Mouse (Mus musculus) thymus, postnatal 14 days (tissue): ENCODE results near the gene Ercc4.
A peak's percentile ranks its signal among the peaks of the same experiment; 100 is the strongest.

Experiments
- DNase-seq: peaks from one replicate; pipeline ENCODE4 v3.0.0; 2021

Gene Ercc4

GRCm38 (mm10) chr16:13149950-13150349 lies 40.5 kb downstream of the Ercc4 start:
- DNase-seq, result no peak

DNA sequence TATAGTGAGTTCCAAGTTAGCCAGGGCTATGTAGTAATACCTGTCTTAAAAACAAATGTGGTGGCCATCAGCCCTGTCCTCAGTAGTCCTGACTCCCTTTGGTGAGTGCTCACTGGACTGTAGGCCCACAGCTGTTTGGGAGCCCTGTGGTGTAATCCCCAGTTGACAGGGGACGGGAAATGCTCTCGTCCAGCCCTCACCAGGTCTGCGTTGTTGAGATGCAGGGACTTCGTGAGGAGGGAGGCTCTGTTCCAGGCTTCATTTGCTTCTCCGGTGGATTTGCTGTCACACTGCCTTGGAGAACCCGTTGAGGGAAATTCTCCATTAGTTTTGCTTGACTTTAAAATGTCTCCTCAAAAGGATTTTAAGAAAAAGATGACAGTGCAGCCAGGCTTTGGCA lies 41.3 kb downstream of the Ercc4 start:
- no peak for DNase-seq

- no peak for DNase-seq
These were observed 43.0 kb downstream of the Ercc4 start for GRCm38 (mm10) chr16:13152475-13152874.

- no peak for DNase-seq
These were observed 43.7 kb downstream of the Ercc4 start for GRCm38 (mm10) chr16:13153215-13153614.

DNA sequence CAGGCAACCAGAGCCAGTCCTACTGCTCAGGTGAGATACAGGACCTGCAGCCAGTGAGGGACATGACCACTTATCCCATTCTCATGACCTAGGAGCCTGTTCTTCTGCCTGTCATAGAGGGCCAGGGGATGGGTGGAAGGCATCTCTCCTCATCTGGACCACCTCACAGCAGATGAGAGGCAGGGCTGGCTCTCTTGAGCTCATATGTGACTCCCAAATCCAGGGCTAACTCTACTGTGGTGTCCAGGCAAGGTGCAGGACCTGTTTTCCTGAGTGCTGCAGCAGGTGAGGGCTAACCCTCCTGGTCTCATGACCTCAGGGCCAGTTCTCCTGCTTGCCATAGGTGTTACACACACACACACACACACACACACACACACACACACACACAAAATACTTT lies 44.9 kb downstream of the Ercc4 start:
- DNase-seq, result no peak

GRCm38 (mm10) chr16:13157314-13157713 lies 47.8 kb downstream of the Ercc4 start:
- no peak for DNase-seq

GRCm38 (mm10) chr16:13158153-13158670 lies 48.7 kb downstream of the Ercc4 start:
- DNase-seq, result no peak

DNA sequence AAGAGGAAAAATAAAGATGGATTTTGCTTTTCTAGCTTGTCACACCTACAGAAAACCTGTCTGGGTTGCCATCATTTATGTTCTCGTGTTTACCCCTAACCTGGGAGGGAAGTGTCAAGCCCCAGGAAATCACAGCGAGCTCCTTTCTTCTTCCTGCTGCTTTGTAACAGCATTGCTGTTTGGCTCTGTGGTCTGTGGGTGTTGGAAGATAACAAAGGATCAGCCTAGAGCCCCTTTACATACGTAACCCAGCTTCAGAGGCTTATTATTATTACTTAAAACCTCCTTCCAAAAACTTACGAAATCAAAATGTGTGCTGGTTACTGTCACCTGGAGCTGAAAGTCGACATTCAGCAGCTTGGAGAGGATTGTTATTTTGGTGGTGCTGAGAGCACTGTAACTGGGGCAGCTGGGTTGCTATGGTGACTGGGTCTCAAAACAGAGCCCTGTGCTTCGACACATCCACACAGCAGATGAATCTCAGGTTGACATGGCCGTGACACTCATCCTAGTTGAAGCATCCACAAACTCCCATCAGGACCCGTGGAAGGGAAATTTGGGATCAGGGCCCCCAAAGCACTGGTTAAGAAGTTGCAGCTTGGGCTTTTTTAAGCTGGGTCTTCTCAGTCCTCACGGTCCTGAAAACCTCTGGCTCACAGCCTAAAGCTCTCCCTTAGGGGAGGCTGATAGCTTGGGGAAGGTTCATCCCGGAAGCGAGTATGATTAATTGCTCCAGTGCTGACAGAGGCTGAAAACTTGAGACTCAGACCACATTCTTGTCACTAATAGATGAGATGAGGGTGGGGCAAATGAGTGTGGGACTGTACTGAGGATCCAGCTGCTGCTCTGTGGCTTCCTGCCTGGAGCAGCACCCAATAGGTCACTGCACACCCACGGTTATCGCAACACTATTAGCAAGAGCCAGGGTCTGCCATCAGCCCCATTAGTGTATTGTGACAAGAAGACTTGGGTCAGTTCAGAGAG lies 49.7 kb downstream of the Ercc4 start:
- peak; percentile 13 for DNase-seq

DNA sequence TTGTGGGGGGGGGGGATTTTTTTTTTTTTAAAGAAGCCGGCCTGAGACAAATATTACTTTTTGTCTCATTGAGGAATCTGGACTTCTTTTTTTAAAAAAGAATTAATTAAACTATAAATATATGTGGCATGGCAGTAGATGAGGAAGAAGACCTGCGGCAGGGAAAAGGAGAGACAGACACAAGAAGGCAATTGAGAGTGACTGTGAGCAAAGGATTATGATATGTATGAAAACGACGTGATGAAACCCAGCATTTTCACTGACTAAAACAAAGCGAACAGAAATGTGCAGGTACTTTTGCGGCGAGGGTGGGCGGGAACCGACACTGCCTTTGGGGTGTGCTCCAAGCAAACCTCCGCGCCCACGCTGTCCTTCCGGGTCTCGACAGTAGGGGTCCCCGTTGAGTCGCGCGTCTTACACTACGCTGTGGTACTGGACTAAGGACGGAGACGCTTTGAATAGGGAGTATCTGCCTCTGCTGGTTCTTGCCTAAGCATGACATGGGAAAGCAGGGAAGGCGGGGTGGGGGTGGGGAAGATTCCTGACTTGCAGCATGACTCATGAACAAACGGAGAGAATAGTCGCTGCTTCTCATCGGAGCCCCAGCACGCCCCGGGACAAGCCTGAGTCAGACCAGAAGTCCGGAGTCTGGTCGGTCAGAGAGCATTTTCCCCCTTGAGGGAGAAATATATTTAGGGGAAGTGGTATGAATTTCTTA lies 50.6 kb downstream of the Ercc4 start:
- peak; percentile 92 for DNase-seq

- DNase-seq, result no peak
These were observed 52.0 kb downstream of the Ercc4 start for GRCm38 (mm10) chr16:13161516-13161915.

DNA sequence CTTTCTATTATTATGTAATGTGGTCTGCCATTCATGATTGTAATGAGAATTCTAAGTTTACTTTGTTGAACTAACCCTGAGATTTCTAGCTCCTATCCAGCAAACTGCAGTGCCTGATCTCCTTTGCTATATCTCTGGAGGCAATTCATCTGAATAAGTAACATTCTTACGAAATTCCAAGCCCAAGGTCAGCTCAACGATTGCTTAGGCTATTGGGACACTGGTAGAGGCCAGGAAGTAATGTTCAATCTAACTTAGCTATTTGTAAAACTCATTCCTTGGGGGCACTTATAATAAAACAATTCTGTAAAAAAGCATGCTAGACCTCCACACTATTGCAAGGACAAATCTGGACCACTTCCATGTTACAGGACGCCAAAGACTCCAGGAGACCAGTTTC lies 58.2 kb downstream of the Ercc4 start:
- no peak for DNase-seq

- DNase-seq, result no peak
These were observed 63.7 kb downstream of the Ercc4 start for GRCm38 (mm10) chr16:13173055-13173742.

GRCm38 (mm10) chr16:13182526-13182925 lies 73.0 kb downstream of the Ercc4 start:
- DNase-seq, result no peak

- no peak for DNase-seq
These were observed 73.8 kb downstream of the Ercc4 start for GRCm38 (mm10) chr16:13183182-13183742.

DNA sequence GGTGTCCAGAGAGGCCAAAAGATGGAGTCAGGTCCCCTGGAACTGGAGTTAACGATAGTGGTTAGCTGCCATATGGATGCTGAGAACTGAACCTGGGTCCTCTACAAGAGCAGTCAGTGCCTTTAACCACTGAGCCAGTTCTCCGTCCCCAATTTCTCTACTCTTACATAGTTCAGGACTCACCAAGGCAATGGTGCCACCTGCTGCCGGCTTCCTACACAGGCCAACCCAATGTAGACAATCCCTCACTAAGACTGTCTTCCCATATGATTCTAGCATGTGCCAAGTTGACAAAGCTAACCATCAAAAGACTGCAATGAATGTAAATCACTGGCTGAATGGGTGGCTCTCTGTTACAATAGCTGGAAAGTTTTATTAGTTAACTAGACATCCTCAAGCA lies 74.9 kb downstream of the Ercc4 start:
- DNase-seq, result no peak

DNA sequence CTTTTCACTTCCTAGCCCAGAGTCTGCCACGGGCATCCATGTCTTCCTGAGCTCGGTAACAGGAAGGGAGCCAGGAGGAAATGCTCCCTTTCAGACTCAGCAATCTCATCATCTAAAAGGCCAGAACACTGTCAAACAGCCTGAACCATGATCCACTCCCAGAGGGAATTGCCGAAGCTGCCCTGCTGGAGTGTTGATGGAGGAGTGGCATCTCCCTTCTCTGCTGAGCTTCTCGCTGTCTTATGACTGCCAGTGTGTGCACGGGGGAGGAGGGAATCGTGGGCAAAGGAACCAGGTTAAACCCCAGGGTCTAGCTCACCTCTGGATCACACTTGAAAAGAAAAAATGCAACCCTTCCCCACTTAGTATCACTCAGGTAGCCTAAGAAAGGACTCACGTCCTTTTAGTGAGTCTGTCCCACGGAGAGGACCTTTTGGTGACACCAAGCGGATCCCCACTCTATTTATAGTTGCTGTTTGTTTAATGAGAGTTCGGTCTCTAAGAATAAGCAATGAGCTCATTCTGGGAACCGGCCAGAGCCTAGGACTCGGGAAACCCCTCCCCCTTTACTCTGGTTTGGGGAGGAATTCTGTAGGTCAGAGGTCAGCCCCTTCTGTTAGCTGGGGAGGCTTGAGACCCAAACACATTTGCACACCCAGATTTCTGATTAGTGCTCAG lies 80.1 kb downstream of the Ercc4 start:
- no peak for DNase-seq

- DNase-seq, result no peak
These were observed 81.0 kb downstream of the Ercc4 start for GRCm38 (mm10) chr16:13190471-13190870.

- DNase-seq, result no peak
These were observed 81.7 kb downstream of the Ercc4 start for GRCm38 (mm10) chr16:13191166-13191565.

- no peak for DNase-seq
These were observed 84.2 kb downstream of the Ercc4 start for GRCm38 (mm10) chr16:13193663-13194071.

GRCm38 (mm10) chr16:13194882-13195281 lies 85.4 kb downstream of the Ercc4 start:
- DNase-seq, result no peak

DNA sequence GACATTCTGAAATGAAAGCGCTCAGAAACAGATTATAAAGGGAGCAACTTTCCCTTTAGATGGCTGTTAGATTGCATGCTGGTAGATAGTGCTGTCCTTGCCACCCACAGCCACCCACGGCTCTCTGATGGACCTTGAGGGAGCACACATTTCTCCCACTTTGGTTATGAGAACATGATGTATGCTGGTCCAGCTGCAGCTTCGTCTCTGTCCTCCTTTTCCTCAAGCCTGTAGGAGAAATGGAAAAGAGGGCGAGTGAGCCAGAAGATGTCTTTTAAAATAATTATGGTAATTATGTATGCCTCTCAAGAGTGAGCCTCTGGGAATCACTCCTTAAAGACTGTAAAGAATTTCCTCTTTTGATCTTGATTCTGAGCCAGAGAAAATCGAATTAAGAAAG lies 87.1 kb downstream of the Ercc4 start:
- DNase-seq, result no peak

DNA sequence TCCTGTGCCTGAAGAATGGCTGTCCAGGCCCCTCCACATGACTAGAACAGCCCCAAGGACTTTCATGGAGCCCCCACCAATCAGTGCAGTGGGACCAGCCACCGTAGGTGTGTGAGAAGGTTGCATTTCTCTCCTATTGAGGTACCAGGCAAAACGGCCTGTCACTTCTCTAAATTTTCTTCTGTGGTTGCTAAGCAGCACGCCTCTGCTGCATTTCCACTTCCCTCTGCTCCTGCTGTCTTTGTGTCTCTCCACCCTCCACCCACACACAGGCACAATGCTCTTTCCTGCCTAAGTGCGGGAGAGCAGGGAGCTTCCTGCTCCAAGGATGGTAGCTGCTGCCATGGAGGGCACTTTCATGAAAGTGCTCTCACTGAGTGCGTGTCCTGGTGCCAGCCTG lies 87.8 kb downstream of the Ercc4 start:
- DNase-seq, result no peak
